Mouse (Mus musculus) stomach, adult 2 months (tissue): ENCODE measurements around the gene Gm38393. TPM values are rescaled to one million over a fixed set of nuclear protein-coding genes. Genes with fewer than 3 reads are reported as not detected.

Experiments
- polyA plus RNA-seq: library from polyadenylated mRNA; depleted of rRNA; stranded (reverse); fragments of >200 nt; gene quantifications from 2 replicates; pipeline ENCODE4 v1.2.3, GENCODE M21; 2012; rRNA removed

The Gm38393 gene
- 3.9 and 9.3 TPM in 2 replicates for polyA plus RNA-seq

GRCm38 (mm10) chr7:60004606-60005330 lies at the start of gene Gm38393, which contains the start of gene Snurf:
Gene Gm38393 (minus strand): TSS chr7:60005064.
Gene Snurf (minus strand): TSS chr7:60005049.

Other genes with a start within 250 kb of the Gm38393 start
- gene Snurf, start within 50 bp of the Gm38393 start, polyA plus RNA-seq: not detected in 2 replicates
- 9.0 and 16.4 TPM in 2 replicates for gene Snrpn, start 135.2 kb upstream of the Gm38393 start, polyA plus RNA-seq